Mouse (Mus musculus) heart, embryonic 11.5 days (tissue): ENCODE measurements at regions not wholly inside any gene's neighbourhood (a gene's known extent, or its start where the extent isn't known, plus 50 kb on each side); places are given as distances from the start of the nearest gene placed in this dataset.
"Not testable (repeated sequence)": the region's sequence is repeated elsewhere in the genome, so short reads cannot be mapped to it uniquely, and the experiment has no call there.

Experiments used
- ATAC-seq: fragments of 200-750 bp; cut with Nextera tagmentation; replicated peaks from 2 replicates; pipeline ENCODE4 v1.8.0; 2017; ENCODE audit warnings: moderate library complexity; ENCODE audit not compliant: insufficient number of reproducible peaks, low FRiP score, low TSS enrichment
- H3K27ac ChIP-seq: fragments of 300-500 bp; sonication (generic); 2 replicates; pipeline ENCODE4 v1.5.1; 2014; ENCODE audit warnings: mild to moderate bottlenecking, low read depth, low read length
- H3K27me3 ChIP-seq: fragments of 300-500 bp; sonication (generic); 2 replicates; pipeline ENCODE4 v1.6.1; 2014; ENCODE audit warnings: mild to moderate bottlenecking, low read length, mixed read lengths; ENCODE audit not compliant: control insufficient read depth, insufficient read depth
- H3K36me3 ChIP-seq: fragments of 300-500 bp; sonication (generic); 2 replicates; pipeline ENCODE4 v1.6.1; 2014; ENCODE audit warnings: mild to moderate bottlenecking, low read length, moderate library complexity, mixed read lengths; ENCODE audit not compliant: control insufficient read depth, insufficient read depth
- H3K4me1 ChIP-seq: fragments of 300-500 bp; sonication (generic); 2 replicates; pipeline ENCODE4 v1.6.1; 2014; ENCODE audit warnings: low read length; ENCODE audit not compliant: control insufficient read depth, insufficient read depth
- H3K4me2 ChIP-seq: fragments of 300-500 bp; sonication (generic); 2 replicates; pipeline ENCODE4 v1.6.1; 2014; ENCODE audit warnings: mild to moderate bottlenecking, moderate library complexity
- H3K4me3 ChIP-seq: fragments of 300-500 bp; sonication (generic); 2 replicates; pipeline ENCODE4 v1.5.1; 2014; ENCODE audit warnings: low read depth, low read length
- H3K9ac ChIP-seq: fragments of 300-500 bp; sonication (generic); 2 replicates; pipeline ENCODE4 v1.6.1; 2014; ENCODE audit warnings: mild to moderate bottlenecking, low read depth, low read length, moderate library complexity
- H3K9me3 ChIP-seq: fragments of 300-500 bp; sonication (generic); replicated peaks from 2 replicates; pipeline ENCODE4 v1.6.1; 2016; ENCODE audit warnings: low read length; ENCODE audit not compliant: control insufficient read depth
- WGBS: fragments of 180-500 bp; shearing (Covaris S2); extraction: QIAGEN DNeasy Blood & Tissue Kit; methylation state at CpG from one replicate; pipeline ENCODE4 v1.1.7; 2014; ENCODE audit not compliant: insufficient replicate concordance; 5-methylcytosine and 5-hydroxymethylcytosine counted together

DNA sequence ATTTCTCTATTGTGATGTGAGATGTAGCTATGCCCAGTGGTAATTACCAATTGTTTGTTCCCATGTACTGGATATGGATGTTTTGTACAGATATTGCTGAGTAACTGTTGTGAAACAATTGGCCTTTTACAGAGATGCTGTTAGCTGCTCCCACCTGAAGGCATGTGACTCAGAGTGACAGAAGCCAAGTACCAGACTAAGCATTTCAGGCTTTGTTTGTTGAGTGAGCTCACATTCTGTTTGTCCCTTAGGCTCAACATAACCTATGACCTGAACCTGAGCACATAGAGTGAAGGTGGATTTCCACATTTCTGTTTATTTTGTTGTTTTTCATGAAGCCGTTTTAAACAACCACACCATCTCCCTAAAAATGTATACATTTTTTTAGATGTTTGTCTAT is 105.8 kb upstream of the Akr1e1 start:
- no peak overlapping the region for H3K4me2 ChIP-seq
- no peaks in the 10 kb centered on the region for H3K4me1 ChIP-seq
- no peak overlapping the region for H3K27ac ChIP-seq
- no peaks in the 10 kb centered on the region for H3K9me3 ChIP-seq
- H3K36me3 ChIP-seq = no peaks in the 10 kb centered on the region
- H3K4me3 ChIP-seq = no peak overlapping the region
- H3K9ac ChIP-seq = no peak overlapping the region
- no peaks in the 10 kb centered on the region for H3K27me3 ChIP-seq
- 89% methylated on average over 1 of the region's 1 CpGs for WGBS
- ATAC-seq = no peak

DNA sequence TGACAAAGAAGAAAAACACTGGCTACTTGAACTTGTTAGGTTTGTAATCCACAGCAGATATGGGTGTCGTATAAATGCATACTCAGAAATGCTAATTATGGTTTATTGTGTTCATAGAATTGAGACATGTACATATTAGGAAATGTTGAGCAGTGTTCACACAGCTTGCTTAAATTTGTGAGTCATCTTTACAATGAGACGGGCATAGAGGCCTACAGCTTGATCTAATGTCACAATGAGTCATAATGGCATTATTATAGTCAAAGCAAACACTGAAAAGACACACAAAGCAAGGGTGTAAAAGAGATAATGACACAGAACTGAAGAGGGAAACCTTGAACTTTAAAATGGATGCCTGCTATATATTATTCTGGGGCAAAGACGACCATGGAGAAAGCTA is 103.7 kb upstream of the Akr1e1 start:
- no peaks in the 10 kb centered on the region for H3K27me3 ChIP-seq
- no peak for ATAC-seq
- H3K36me3 ChIP-seq = no peaks in the 10 kb centered on the region
- no peaks in the 10 kb centered on the region for H3K9me3 ChIP-seq
- H3K9ac ChIP-seq = no peak overlapping the region
- WGBS = 72% methylated on average over 3 of the region's 3 CpGs
- no peak overlapping the region for H3K27ac ChIP-seq
- H3K4me3 ChIP-seq = no peak overlapping the region
- H3K4me1 ChIP-seq = no peaks in the 10 kb centered on the region
- H3K4me2 ChIP-seq = no peak overlapping the region

- not testable (repeated sequence) for H3K9me3 ChIP-seq, H3K36me3 ChIP-seq, H3K27me3 ChIP-seq, H3K9ac ChIP-seq, H3K4me2 ChIP-seq, H3K27ac ChIP-seq, ATAC-seq, H3K4me1 ChIP-seq, H3K4me3 ChIP-seq
- 51% methylated on average over 2 of the region's 2 CpGs for WGBS
These were observed 90.6 kb upstream of the Akr1e1 start for GRCm38 (mm10) chr13:4699591-4699990.

GRCm38 (mm10) chr13:4666375-4667140 is 57.6 kb upstream of the Akr1e1 start:
- H3K4me1 ChIP-seq = no peaks in the 10 kb centered on the region
- no peaks in the 10 kb centered on the region for H3K27me3 ChIP-seq
- ATAC-seq = no peak
- H3K27ac ChIP-seq = no peak overlapping the region
- 36% methylated on average over 11 of the region's 11 CpGs for WGBS
- no peaks in the 10 kb centered on the region for H3K36me3 ChIP-seq
- H3K9ac ChIP-seq = no peak overlapping the region
- H3K9me3 ChIP-seq = no peaks in the 10 kb centered on the region
- no peak overlapping the region for H3K4me3 ChIP-seq
- H3K4me2 ChIP-seq = no peak overlapping the region

- Histone ChIP-seq H3K27me3 (no peaks in the 10 kb centered on the region), H3K27ac (no peak overlapping the region), H3K4me2 (no peak overlapping the region), H3K4me1 (no peaks in the 10 kb centered on the region), H3K9me3 (no peaks in the 10 kb centered on the region), H3K4me3 (no peak overlapping the region), H3K9ac (no peak overlapping the region), H3K36me3 (no peaks in the 10 kb centered on the region)
- WGBS = 51% methylated on average over 3 of the region's 3 CpGs
- no peak for ATAC-seq
These were observed 54.4 kb upstream of the Akr1e1 start for GRCm38 (mm10) chr13:4663390-4663789.

DNA sequence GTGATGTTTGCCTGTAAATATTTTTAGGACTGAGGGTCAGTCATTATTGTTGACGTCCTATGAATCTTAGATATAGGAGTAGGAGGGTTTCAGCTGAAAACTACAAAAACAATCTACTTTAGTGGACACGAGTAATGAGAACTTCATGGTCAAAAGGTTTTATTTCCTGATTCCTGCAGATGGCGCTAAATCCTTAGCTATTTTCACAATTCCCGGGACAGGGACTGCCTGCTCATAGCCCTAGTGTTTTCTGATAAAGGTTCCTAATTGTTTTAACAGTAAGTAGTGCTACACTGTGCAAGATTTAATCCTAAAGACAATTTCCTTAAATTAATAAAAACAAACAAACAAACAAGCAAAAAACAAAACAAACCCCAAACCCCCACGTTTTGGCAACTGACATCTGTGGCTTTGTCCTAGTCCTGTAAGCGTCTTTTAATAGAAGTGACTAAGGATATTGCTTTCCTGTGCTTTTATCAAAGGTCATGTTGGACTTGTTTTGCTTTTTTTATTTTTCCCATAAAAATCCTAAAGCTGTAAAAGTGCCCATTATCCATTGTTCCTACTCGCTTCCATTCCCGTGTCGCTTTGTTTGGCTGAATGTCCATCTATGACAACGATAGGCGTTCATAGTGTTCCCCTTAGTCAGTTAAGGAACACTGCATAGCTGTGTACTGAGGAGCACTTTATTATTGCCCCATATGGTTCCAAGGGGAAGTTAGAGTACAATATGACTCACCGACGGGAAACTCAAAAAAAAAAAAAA is 53.5 kb upstream of the Akr1e1 start:
- 45% methylated on average over 13 of the region's 13 CpGs for WGBS
- ATAC-seq = no peak

More for the DNA sequence above, 53.5 kb upstream of the Akr1e1 start:
- Histone ChIP-seq H3K4me2 (peak overlapping the region; percentile 14; the same call in 1 of the 2 replicates), H3K27ac (no peak overlapping the region), H3K9ac (no peak overlapping the region), H3K4me1 (no peaks in the 10 kb centered on the region), H3K9me3 (no peaks in the 10 kb centered on the region), H3K4me3 (no peak overlapping the region), H3K36me3 (no peaks in the 10 kb centered on the region), H3K27me3 (no peaks in the 10 kb centered on the region)
